Mouse (Mus musculus) layer of hippocampus, postnatal 25 days (tissue): ENCODE data around the gene Tbx18. TPM values are rescaled to one million over a fixed set of nuclear protein-coding genes. Genes with fewer than 3 reads are reported as not detected.

Experiments
- DNase-seq, 2 experiments: peaks; one replicate each; pipeline ENCODE4 v3.0.0; 2022; ENCODE audit warnings: mixed read lengths in 2 of 2, low spot score in 1 of 2; ENCODE audit errors: extremely low spot score in 1 of 2
- total RNA-seq, 2 experiments: library from RNA; stranded (reverse); gene quantifications; 2 replicates each; pipeline ENCODE4 v1.2.3; 2021

Tbx18 gene
- 1 to 10 TPM; 1.2 to 2.4 TPM for total RNA-seq

- DNase-seq: peak in 1 of 2 experiments; percentile 20
Measured at GRCm38 (mm10) chr9:87730961-87731535, at the start of gene Tbx18. Gene Tbx18, minus strand, starts transcription at chr9:87731260.

- no peak for DNase-seq
Measured at GRCm38 (mm10) chr9:87773951-87774350, 42.9 kb upstream of the Tbx18 start.

DNA sequence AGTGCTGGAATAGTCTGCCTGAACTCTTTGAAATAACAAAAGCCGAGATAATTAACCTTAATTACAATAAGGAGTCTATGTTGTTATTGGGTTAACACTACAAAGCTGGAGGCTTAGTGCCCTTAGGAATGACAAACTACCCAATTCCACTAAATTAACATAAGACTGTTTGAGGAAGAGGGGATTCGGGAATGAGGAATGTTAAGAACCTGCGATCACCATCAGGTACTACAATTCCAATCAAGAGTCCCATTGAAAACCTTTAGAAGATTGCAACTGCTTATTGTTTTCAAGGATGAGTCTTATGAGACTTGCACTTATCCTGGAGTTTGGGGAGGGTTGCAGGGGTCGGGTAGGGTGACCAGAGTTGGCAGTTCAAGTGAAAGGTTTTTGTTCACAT, 24.6 kb upstream of the Tbx18 start:
- DNase-seq: no peak

- DNase-seq: no peak
Measured at GRCm38 (mm10) chr9:87741599-87741998, 10.5 kb upstream of the Tbx18 start.

GRCm38 (mm10) chr9:87740667-87741066, 9.6 kb upstream of the Tbx18 start:
- peak; percentile 38 to 60 for DNase-seq

GRCm38 (mm10) chr9:87740241-87740645, 9.2 kb upstream of the Tbx18 start:
- peak in 1 of 2 experiments; percentile 4 for DNase-seq

GRCm38 (mm10) chr9:87739543-87740161, 8.6 kb upstream of the Tbx18 start:
- no peak for DNase-seq

DNA sequence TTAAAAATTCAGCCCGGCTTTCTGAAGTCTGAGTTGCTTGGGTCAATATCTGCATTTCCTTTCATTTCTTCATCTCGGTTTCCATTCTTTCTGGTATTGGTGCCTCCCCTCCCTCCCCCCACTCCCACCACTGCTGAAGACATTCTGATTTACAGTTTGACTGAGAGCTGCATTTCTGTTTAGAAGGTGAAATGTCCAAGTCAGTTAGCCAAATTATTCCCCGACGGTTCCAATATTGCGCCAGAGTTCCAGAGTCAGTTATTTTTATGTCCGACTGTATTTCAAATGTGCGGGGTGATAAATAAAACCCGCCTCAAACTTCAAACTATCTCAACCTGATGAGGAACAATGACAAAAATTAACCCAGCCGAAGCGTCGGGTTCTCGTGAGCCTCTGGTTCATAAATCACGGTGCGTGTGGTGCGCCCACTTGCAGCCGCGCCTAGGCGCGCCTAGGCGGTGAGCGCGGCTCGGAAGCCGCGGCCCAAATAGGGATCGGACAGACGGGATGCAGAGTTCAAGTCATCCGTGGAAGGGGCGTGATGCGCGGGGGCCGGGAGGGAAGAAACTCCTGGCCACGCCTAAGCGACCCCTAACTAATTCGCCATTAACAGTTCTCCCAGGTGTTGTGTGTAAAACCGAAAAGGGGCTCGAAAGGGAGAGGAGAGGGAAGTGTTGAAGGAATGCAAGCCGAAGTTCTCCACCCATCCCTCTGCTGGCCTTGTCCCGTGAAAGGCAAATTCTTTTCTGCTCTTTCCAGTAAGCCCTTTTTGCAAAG, 7.9 kb upstream of the Tbx18 start:
- DNase-seq: no peak

DNA sequence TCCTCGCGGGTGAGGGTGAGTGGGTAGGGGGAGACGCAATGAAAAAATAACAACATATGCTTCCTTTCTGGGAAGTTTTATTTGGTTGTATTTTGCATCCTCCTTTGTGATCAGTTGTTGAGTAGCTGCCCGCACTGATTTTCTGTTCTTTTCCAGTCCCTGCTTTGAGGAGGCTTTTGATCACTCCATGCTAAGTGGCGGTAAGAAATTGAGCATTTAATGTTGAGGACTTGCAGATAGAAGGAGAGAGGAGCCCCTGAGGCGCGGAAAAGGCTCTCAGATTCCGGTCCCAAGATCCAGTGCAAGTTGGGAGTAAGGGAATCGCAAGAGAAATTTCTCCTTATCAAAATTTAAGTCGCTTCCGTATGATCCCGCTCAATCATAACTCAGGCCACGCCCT, 7.1 kb upstream of the Tbx18 start:
- no peak for DNase-seq

DNA sequence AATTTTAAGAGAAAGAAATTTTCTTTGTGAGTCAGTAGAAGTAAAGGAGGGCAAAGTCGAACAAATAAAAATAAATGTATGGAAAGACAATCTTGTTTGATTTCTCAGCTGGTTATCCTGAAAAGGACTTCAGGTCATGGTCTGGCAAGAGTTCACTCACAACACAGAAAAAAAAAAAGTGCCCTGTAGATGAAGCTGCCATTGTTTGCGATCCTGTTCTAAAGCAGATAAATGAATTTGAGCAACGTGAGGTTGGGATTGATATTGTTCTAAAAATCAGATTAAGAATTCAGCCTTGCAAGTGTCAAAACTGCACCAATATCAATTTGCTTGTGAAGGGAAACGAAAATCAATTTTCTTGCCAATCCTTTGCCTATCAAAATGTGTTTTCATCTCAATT, 6.2 kb upstream of the Tbx18 start:
- DNase-seq: no peak

GRCm38 (mm10) chr9:87735046-87735445, 4.0 kb upstream of the Tbx18 start:
- no peak for DNase-seq

DNA sequence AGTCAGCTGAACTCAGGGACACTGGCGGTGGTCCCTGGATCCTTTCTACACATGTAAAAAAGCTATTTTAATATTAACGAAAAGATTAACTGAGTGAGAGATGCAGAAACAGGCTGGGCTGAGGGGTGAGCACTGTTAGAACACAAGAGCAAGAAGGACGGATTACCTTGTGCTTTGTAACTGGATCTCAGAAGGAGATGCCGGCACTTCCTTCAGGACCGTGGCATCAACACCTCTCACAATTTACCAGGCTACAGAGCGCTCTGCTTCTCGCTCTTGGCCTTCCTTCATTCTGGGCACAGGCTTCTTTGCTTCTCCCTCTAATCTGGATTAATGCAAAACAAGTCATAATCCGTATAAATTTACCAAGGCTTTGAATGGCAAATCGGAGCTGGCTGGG, 3.6 kb upstream of the Tbx18 start:
- no peak for DNase-seq

- no peak for DNase-seq
Measured at GRCm38 (mm10) chr9:87733732-87734131, 2.7 kb upstream of the Tbx18 start.

DNA sequence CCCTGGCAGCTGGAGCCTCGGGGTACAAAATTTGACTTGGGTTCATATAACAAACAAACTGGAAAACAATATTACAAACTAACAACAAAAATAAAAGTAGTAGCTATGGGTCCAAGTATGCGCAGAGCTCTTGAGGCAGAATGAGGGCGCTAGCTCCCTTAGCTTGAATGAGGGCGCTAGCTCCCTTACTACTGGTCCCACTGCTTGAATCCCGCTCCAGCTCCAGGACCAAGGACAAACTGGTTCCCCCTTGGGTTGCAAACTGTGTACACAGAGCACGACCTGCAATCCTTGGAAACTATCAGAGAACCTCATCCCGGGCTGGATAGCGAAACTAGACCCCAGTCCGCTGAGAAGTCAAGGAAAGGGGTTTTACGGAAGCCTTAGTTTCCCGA, 2.2 kb upstream of the Tbx18 start:
- no peak for DNase-seq

DNA sequence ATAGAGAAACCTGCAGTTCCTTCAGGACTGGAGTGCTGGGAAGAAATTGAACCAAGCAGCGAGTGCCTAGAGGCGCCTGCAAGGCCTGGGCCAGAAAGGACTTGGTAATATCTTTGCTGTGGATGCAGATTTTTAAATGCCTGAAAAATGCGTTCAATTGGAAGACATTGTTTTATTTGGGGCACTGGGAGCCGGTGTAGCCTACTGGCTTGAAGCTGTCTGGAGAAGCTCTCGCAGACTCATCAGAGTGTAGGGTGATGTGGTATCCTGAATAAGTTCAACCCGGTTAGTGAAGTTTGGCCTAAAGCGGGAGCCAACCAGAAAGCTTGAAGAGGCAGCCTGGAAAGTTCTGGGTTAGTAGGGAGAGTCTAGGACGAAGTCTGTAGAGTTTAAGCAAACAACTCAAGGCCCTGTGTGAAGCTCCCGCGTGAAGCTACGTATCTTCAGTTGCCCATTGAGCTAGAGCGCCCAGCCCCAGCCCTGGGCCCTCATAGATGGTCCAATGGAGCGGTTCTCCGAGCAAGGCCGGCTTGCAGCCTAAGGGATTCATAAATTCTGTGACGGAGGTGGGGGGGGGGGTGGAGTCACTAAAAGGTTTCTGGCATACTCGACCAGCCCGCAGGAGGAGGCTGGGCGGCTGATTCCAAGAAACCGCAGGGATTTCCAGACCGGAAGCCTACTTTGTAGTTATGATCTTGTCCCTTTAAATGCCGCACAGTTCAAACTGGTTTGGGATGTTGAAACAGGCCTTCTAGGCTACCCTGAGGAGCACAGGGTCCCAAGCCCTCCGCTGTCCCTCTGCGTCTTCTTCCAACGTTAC, 1.6 kb upstream of the Tbx18 start:
- no peak for DNase-seq

- peak in 1 of 2 experiments; percentile 22 for DNase-seq
Measured at GRCm38 (mm10) chr9:87730271-87730960, 644 bp downstream of the Tbx18 start.

GRCm38 (mm10) chr9:87729316-87730270, 1.5 kb downstream of the Tbx18 start:
- no peak for DNase-seq

DNA sequence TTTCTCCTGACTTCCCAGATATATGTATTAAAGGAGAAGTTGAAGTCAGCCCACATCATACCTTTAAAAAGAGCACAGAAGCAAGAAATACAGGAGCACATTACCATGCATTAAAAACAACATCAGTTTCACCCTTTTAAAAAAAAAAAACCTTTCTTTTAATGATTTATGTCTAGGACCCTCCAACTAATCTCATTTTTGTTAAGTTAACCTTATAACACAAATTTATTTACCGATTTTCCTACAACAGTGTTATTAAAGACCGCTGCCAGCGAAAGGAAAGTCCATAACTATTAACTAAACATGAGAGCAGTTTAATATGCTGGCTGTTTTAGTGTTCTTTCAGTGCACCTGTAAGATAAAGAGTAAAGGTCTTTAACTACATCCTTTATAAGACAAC, 3.0 kb downstream of the Tbx18 start:
- no peak for DNase-seq
